Mouse (Mus musculus) bone marrow, adult 2 months (tissue): ENCODE data around the gene Agl. TPM values are rescaled to one million over a fixed set of nuclear protein-coding genes. Genes with fewer than 3 reads are reported as not detected.
A peak's percentile ranks its signal among the peaks of the same experiment; 100 is the strongest.

Source experiments
- H3K27ac ChIP-seq: fragments of 200-500 bp; 2 replicates; pipeline ENCODE4 v1.5.1; 2012; ENCODE audit warnings: low read depth, mild to moderate bottlenecking, control low read depth, inconsistent platforms, low read length; ENCODE audit not compliant: control insufficient read depth, poor library complexity, insufficient read depth
- H3K4me1 ChIP-seq: fragments of 200-500 bp; 2 replicates; pipeline ENCODE4 v1.6.1; 2011; ENCODE audit warnings: low read length; ENCODE audit not compliant: control insufficient read depth, insufficient read depth
- H3K4me3 ChIP-seq: fragments of 200-500 bp; replicated peaks from 2 replicates; pipeline ENCODE3; 2011; ENCODE audit warnings: mild to moderate bottlenecking, low read depth, low read length, control low read depth; ENCODE audit not compliant: control insufficient read depth
- CTCF ChIP-seq: fragments of 200-500 bp; IDR thresholded peaks from 2 replicates; pipeline ENCODE4 v1.5.1; 2011; ENCODE audit warnings: low read length, control low read depth; ENCODE audit not compliant: control insufficient read depth, insufficient read depth
- POLR2A ChIP-seq: fragments of 200-500 bp; IDR thresholded peaks from 2 replicates; pipeline ENCODE4 v1.6.1; 2011; ENCODE audit warnings: low read depth, mild to moderate bottlenecking, control low read depth, low read length, borderline replicate concordance; ENCODE audit not compliant: control insufficient read depth
- WGBS: fragments of 180-500 bp; shearing (Covaris S2); methylation state at CpG from one replicate; pipeline ENCODE4 v1.1.7; 2018; 5-methylcytosine and 5-hydroxymethylcytosine counted together
- polyA plus RNA-seq: library from polyadenylated mRNA; stranded (reverse); fragments of >200 nt; gene quantifications from 2 replicates; pipeline ENCODE4 v1.2.4, GENCODE M21; 2011; ENCODE audit warnings: low replicate concordance; ENCODE audit not compliant: missing spikeins, insufficient read depth, insufficient read length

The Agl gene
- polyA plus RNA-seq, 1 experiment: 4.7 TPM

DNA sequence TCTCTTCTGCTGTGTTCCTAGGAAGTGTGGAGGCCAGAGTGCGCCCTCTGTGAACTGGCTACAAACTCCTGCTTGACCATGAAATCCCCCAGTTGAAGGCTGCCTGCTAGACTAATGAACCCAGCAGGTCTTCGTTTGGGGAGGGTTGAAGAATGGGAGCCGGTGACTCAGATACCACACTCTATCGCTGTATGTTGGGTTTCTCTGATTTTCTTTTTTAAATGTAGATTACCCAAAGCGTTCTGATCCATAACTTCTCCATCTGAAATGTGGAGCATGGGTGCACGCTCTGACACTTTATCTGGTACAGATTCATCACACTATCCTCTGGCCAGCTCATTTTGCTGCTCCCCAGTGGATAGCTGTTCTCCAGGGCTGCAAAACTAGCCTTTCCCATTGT, 1.3 kb upstream of the Agl start:
- Histone ChIP-seq H3K4me3 (no peak overlapping the region), H3K4me1 (peaks cover 1% of the 10 kb centered on the region; the same call in 1 of the 2 replicates), H3K27ac (no peak overlapping the region)
- 89% methylated on average over 6 of the region's 6 CpGs for WGBS
- TF ChIP-seq POLR2A: no peak
- TF ChIP-seq CTCF: no peak

DNA sequence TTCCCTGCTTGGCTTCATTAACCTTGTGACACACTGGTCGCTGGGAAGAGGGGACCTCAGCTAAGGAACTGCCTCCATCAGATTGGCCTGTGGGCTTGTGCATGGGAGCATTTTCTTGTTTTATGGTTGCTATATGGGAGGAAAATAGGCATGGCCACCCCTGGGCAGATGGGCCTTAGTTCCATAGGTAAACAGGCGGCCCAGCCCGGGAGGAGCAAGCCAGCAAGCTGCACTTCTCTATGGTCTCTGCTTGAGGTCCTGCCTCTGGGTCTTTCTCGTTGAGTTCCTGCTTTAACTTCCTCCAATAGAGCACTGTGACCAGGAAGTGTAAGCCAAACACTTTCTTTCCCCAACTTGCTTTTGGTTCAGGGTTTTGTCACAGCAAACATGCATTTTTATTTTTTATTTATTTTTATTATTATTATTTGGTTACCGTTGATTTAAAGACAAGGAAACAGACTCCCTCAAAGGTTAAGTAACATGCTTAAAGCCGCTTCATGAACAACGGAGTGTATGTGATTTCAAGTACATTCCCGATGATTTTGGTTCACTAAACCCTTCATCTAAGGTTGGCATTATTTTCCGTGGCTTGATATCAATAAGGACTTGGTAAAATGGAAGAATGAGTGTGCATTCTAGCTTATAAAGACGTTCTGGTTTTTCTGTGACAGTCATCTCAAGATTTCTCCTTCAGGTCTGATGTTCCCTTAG, 696 bp upstream of the Agl start:
- peak overlapping the region; percentile 89 for H3K27ac ChIP-seq
- H3K4me1 ChIP-seq: peaks cover 1% of the 10 kb centered on the region; the same call in 1 of the 2 replicates
- peak overlapping the region; percentile 82 for H3K4me3 ChIP-seq
- TF ChIP-seq POLR2A (no peak), CTCF (no peak)
- 51% methylated on average over 10 of the region's 10 CpGs for WGBS

DNA sequence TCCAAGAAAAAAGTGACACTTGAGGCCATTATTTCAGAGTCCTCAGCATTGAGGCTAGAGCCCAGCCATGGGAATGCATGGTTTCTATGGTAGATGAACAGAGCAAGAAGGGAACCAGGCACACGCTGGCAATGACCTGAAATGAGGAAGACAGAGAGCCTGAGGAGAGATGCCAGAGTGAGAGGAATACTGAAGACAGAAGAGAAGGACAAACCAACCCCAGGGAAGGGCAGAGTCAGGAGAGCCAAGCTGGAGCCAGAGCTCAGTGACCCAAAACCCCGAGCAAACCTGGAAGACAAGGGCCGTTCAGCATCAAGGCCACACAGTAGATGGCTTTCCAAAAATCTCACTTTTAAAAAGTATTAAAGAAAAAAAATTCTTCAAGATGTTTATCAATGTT, 2.1 kb downstream of the Agl start:
- no peak for TF ChIP-seq POLR2A
- TF ChIP-seq CTCF: no peak
- Histone ChIP-seq H3K4me3 (no peak overlapping the region), H3K4me1 (peaks cover 1% of the 10 kb centered on the region; the same call in 1 of the 2 replicates), H3K27ac (no peak overlapping the region)
- WGBS: 77% methylated on average over 3 of the region's 3 CpGs

DNA sequence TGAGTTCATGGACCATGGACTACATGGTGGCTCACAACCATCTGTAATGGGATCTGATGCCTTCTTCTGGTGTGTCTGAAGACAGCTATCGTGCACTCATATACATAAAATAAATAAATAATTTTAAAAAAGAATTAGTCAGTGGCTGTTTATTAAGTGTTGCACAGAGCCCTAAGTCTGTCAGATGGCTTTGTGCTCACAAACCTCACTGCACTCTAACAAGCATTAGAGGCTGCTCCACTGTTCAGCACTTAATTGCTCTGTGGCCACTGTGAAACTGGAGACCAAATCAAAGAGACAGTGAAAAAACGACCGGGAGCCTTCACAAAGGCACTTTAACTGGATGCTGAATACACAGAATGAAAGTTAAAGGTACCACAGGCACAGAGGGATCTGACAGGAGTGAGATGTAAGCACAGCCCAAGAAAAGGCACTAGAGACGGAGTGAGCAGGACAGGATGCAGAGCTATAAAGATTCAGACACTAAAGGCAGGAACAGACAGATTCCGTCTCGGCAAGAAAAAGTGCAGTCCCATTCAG, 3.1 kb downstream of the Agl start:
- no peak overlapping the region for H3K27ac ChIP-seq
- WGBS: 78% methylated on average over 6 of the region's 6 CpGs
- TF ChIP-seq CTCF (no peak), POLR2A (no peak)
- H3K4me3 ChIP-seq: no peak overlapping the region
- peaks cover 1% of the 10 kb centered on the region; the same call in 1 of the 2 replicates for H3K4me1 ChIP-seq

DNA sequence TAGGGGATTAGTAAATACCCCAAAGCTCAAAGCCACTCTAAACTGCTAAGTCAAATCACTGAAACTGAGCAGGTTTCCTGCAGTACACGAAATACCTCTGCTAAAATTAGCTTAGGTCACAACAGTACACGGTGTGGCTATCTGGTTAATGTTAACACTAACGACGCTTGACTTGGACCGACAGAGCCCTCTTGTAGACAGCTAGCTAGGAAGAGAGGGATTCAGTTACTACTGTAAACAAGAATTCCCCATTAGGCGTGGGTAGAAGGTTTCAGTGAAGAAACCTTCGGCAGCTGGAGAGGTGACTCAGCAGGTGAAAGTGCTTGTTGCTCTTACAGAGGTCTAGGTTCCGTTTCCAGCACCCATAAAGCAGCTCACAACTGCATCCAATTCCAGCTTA, 6.2 kb downstream of the Agl start:
- 76% methylated on average over 8 of the region's 8 CpGs for WGBS
- H3K4me3 ChIP-seq: no peak overlapping the region
- no peak for TF ChIP-seq POLR2A
- TF ChIP-seq CTCF: no peak
- H3K4me1 ChIP-seq: peaks cover under 1% of the 10 kb centered on the region; the same call in 1 of the 2 replicates
- H3K27ac ChIP-seq: no peak overlapping the region

DNA sequence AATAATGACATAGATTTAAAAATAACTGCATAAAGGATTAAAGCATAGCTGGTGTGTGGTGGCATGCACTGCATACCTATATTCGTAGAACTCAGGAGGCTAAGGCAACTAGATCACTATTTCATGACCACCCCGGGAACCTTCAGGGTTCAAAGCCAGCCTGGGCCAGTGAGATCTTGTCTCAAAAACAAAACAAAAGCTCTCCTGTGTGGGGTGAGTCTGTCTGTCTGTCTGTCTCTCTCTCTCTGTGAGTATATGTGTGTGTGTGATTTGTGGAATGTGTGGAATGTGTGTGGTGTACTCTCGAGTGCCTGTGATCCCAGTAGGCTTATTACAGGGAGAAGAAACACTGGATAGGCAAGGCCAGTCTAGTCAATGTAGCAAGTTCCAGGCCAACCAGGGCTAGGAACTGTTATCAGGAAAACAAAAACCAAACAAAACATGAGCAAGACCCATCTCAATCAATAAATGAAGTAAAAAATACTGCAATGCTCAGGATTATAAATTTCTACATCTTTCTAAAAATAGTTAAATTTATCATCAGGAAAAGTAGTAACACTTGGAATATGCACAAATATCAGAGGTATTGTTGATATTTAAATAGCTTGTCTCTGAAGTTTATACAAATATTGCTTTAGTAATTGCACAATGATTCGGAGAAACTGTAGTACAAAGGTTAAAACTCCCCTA, 9.0 kb downstream of the Agl start:
- no peak for TF ChIP-seq POLR2A
- no peak for TF ChIP-seq CTCF
- Histone ChIP-seq H3K27ac (no peak overlapping the region), H3K4me1 (no peaks in the 10 kb centered on the region), H3K4me3 (no peak overlapping the region)
- 86% methylated on average over 4 of the region's 4 CpGs for WGBS

DNA sequence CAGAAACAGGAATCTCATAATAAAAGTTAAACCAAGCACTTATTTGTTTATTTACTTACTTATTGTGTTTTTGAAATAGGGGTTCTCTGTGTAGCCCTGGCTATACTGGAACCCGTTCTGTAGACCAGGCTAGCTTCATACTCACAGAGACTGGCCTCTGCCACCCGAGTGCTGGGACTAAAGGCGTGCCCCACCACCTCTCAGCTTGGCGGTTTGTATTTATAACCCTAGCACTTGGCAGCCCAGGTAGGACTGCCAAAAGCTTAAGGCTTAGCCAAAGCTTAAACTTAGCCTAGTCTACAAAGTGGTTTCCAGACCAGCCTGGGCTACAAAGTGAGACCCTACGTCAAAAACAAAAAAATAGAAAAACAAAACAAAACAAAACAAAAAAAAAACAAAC, 19.1 kb downstream of the Agl start:
- 91% methylated on average over 5 of the region's 5 CpGs for WGBS
- Histone ChIP-seq H3K27ac (no peak overlapping the region), H3K4me3 (no peak overlapping the region), H3K4me1 (no peaks in the 10 kb centered on the region)
- no peak for TF ChIP-seq CTCF
- no peak for TF ChIP-seq POLR2A

DNA sequence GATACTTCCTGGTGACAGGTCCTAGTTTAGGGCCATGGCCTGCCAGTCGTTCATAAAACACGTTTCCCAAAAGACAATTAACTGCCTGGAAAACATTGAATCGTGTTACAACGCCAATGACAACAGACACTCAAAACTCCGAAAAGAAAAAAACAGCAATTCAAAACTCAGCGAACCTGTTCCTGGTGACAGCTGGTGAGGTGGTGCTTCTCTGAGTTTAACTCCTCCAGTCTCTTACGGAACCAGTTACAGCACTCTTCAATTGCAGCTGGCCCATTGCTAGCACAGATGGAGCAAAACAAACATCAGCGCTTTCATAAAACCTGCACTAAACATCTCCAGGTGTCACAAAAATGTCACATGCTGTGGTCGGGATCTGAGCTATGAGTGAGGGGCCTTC, 21.4 kb downstream of the Agl start:
- TF ChIP-seq POLR2A: no peak
- TF ChIP-seq CTCF: no peak
- no peak overlapping the region for H3K27ac ChIP-seq
- 86% methylated on average over 9 of the region's 9 CpGs for WGBS
- no peaks in the 10 kb centered on the region for H3K4me1 ChIP-seq
- H3K4me3 ChIP-seq: no peak overlapping the region
